Mouse (Mus musculus) heart, embryonic 11.5 days (tissue): ENCODE data around the gene Smyd2. TPM values are rescaled to one million over a fixed set of nuclear protein-coding genes. Genes with fewer than 3 reads are reported as not detected.

ENCODE experiments used
- ATAC-seq: fragments of 200-750 bp; cut with Nextera tagmentation; replicated peaks from 2 replicates; pipeline ENCODE4 v1.8.0; 2017; ENCODE audit warnings: moderate library complexity; ENCODE audit not compliant: insufficient number of reproducible peaks, low FRiP score, low TSS enrichment
- H3K27ac ChIP-seq: fragments of 300-500 bp; sonication (generic); 2 replicates; pipeline ENCODE4 v1.5.1; 2014; ENCODE audit warnings: mild to moderate bottlenecking, low read depth, low read length
- H3K27me3 ChIP-seq: fragments of 300-500 bp; sonication (generic); 2 replicates; pipeline ENCODE4 v1.6.1; 2014; ENCODE audit warnings: mild to moderate bottlenecking, low read length, mixed read lengths; ENCODE audit not compliant: control insufficient read depth, insufficient read depth
- H3K36me3 ChIP-seq: fragments of 300-500 bp; sonication (generic); 2 replicates; pipeline ENCODE4 v1.6.1; 2014; ENCODE audit warnings: mild to moderate bottlenecking, low read length, moderate library complexity, mixed read lengths; ENCODE audit not compliant: control insufficient read depth, insufficient read depth
- H3K4me1 ChIP-seq: fragments of 300-500 bp; sonication (generic); 2 replicates; pipeline ENCODE4 v1.6.1; 2014; ENCODE audit warnings: low read length; ENCODE audit not compliant: control insufficient read depth, insufficient read depth
- H3K4me2 ChIP-seq: fragments of 300-500 bp; sonication (generic); 2 replicates; pipeline ENCODE4 v1.6.1; 2014; ENCODE audit warnings: mild to moderate bottlenecking, moderate library complexity
- H3K4me3 ChIP-seq: fragments of 300-500 bp; sonication (generic); 2 replicates; pipeline ENCODE4 v1.5.1; 2014; ENCODE audit warnings: low read depth, low read length
- H3K9ac ChIP-seq: fragments of 300-500 bp; sonication (generic); 2 replicates; pipeline ENCODE4 v1.6.1; 2014; ENCODE audit warnings: mild to moderate bottlenecking, low read depth, low read length, moderate library complexity
- H3K9me3 ChIP-seq: fragments of 300-500 bp; sonication (generic); replicated peaks from 2 replicates; pipeline ENCODE4 v1.6.1; 2016; ENCODE audit warnings: low read length; ENCODE audit not compliant: control insufficient read depth
- WGBS: fragments of 180-500 bp; shearing (Covaris S2); extraction: QIAGEN DNeasy Blood & Tissue Kit; methylation state at CpG from one replicate; pipeline ENCODE4 v1.1.7; 2014; ENCODE audit not compliant: insufficient replicate concordance; 5-methylcytosine and 5-hydroxymethylcytosine counted together
- polyA plus RNA-seq: library from polyadenylated mRNA; unstranded; fragments of >200 nt; fragmentation: Nextera tagmentation; extraction: Ambion mirVana; gene quantifications from 2 replicates; pipeline ENCODE4 v1.2.1, GENCODE M21; 2014

Gene Smyd2
- polyA plus RNA-seq, 1 experiment from 2014 or later, result 150 TPM

DNA sequence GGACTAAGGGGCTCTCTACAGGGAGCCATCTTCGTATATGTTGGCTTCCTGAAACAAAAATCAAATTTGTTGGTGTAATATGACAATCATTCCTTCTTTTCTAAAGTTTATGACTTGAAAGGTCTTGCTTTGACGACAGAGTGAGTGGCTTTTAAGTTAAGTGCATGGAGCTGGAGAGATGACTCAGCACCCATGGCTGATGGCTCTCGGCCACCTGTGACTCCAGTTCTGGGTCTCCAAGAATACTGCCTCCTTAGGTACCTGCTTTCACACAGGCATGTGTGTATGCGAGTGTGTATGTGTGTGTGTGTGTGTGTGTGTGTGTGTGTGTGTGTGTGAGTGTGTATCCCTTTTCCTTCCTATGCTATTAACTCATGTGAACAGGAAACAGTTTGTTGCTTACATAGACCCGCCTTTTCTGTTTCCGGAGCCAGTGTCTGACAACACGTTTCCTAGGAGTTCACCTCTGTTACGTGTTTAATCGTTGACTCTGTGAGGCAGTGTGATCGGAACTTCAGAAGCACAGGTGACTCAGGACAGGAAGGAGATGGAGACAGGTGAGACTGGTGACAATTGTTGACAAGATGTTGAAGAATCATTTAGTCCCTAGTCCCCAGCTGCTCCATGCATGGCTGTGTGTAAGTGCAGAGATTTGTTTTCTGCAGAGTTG, 14.4 kb upstream of the Smyd2 start:
- no peak overlapping the region for H3K4me3 ChIP-seq
- no peaks in the 10 kb centered on the region for H3K9me3 ChIP-seq
- H3K4me2 ChIP-seq, result no peak overlapping the region
- no peak overlapping the region for H3K27ac ChIP-seq
- H3K9ac ChIP-seq, result no peak overlapping the region
- peaks cover 10% of the 10 kb centered on the region for H3K4me1 ChIP-seq
- 75% methylated on average over 10 of the region's 10 CpGs for WGBS
- no peaks in the 10 kb centered on the region for H3K36me3 ChIP-seq
- no peak for ATAC-seq
- H3K27me3 ChIP-seq, result no peaks in the 10 kb centered on the region

DNA sequence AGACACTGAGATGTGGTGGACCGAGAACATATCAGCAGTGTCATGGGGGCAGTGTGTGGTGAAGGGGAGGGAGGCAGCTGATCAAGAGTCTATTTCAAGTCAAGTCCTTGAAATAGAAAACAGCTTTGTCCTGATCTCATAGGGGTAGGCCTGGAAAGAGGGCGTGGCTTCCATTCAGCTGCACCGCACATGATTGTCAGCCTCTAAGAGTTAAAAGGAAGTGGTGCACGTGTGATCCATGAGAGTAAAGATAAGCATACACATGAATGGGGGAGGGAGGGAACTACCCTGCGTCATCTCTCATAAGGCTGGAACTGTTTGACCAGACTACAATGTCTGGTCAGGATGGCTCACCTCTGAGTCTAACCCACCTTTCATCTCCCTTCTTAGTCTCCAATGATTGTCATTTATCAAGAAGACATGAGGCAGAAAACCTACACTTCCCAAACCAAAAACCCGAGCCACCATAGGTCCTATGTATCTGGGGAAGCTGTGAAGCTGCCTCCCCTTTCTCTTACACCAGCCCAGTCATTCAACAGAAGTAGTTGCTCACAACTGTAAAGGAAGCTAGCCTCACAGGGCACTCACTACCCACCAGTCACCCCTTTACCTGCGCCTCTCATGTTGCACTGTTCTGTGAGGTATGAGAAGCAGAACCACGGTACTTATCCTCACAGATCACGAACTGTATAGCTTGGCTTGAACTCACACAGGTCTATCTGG, 11.5 kb upstream of the Smyd2 start:
- Histone ChIP-seq H3K4me2 (no peak overlapping the region), H3K4me1 (peaks cover 13% of the 10 kb centered on the region), H3K9ac (no peak overlapping the region), H3K27ac (no peak overlapping the region), H3K4me3 (no peak overlapping the region), H3K36me3 (no peaks in the 10 kb centered on the region), H3K9me3 (no peaks in the 10 kb centered on the region), H3K27me3 (no peaks in the 10 kb centered on the region)
- ATAC-seq, result peak; percentile 61
- 46% methylated on average over 9 of the region's 9 CpGs for WGBS

DNA sequence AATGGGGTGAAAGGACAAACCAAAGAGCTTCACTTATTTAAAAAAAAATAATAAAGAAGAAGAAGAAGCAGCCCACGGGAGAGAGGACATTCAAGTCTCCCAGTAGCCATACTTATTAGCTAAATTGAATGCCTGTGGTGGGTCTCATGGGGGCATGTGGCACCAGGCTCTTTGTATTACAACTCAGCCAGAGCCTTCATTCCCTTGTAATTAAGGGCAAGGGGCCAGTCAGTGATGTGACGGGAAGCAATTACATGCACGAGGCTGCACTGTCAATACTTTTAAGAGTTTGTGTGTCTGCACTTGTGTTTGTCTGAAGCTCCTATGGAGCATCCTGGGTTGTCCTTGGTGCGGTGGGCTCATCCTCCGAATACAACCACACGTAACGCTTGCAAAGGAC, 10.8 kb upstream of the Smyd2 start:
- H3K27ac ChIP-seq, result no peak overlapping the region
- no peak for ATAC-seq
- 82% methylated on average over 7 of the region's 7 CpGs for WGBS

DNA sequence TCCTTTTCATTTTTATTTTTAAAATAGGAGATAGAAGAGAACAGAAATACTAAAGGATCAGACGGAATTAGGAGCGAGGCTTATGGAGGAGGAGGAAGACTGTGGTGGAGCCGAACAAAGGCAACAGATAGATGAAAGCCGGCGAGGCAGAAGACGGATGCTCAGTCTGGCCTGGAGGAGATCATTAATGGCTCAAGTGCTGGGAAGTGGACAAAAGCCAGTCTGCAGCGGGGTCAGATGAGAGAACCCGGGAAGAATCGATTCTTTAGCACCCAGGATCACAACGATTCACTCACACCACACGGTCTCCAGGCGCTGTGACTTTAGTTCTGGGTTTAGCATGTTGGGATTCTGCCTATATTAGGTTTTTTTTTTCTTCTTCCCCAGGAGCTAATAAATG, 10.0 kb upstream of the Smyd2 start:
- ATAC-seq, result no peak
- no peak overlapping the region for H3K9ac ChIP-seq
- no peak overlapping the region for H3K4me3 ChIP-seq
- H3K36me3 ChIP-seq, result no peaks in the 10 kb centered on the region
- H3K4me1 ChIP-seq, result peaks cover 16% of the 10 kb centered on the region
- H3K27me3 ChIP-seq, result no peaks in the 10 kb centered on the region
- H3K9me3 ChIP-seq, result no peaks in the 10 kb centered on the region
- no peak overlapping the region for H3K4me2 ChIP-seq
- H3K27ac ChIP-seq, result no peak overlapping the region
- 85% methylated on average over 12 of the region's 12 CpGs for WGBS

More for the DNA sequence above, 10.8 kb upstream of the Smyd2 start:
- Histone ChIP-seq H3K4me2 (no peak overlapping the region), H3K4me1 (peaks cover 13% of the 10 kb centered on the region), H3K4me3 (no peak overlapping the region), H3K36me3 (no peaks in the 10 kb centered on the region), H3K9ac (no peak overlapping the region), H3K9me3 (no peaks in the 10 kb centered on the region), H3K27me3 (no peaks in the 10 kb centered on the region)

DNA sequence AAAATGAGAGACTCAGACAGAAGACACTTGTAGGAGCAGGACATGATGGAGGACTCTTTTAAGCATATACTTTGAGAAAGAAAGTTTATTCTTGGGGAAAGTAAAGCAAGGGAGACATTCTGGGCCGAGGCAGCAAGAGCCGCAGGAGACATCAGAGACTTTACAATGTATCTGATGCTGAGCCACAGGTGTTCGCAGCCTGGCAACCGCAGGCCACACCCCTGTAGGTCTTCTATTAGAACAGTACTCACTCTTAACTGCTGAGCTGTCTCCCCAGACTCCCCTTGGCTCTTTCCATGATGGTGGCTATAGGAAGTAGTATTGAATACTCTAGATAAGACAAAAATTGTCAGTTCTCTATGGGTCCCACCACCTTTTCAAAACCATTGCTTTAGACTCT, 7.7 kb upstream of the Smyd2 start:
- H3K27me3 ChIP-seq, result no peaks in the 10 kb centered on the region
- 51% methylated on average over 4 of the region's 4 CpGs for WGBS
- no peak overlapping the region for H3K27ac ChIP-seq
- H3K36me3 ChIP-seq, result no peaks in the 10 kb centered on the region
- H3K9me3 ChIP-seq, result no peaks in the 10 kb centered on the region
- no peak overlapping the region for H3K9ac ChIP-seq
- peaks cover 24% of the 10 kb centered on the region for H3K4me1 ChIP-seq
- no peak overlapping the region for H3K4me3 ChIP-seq
- ATAC-seq, result no peak
- H3K4me2 ChIP-seq, result no peak overlapping the region

DNA sequence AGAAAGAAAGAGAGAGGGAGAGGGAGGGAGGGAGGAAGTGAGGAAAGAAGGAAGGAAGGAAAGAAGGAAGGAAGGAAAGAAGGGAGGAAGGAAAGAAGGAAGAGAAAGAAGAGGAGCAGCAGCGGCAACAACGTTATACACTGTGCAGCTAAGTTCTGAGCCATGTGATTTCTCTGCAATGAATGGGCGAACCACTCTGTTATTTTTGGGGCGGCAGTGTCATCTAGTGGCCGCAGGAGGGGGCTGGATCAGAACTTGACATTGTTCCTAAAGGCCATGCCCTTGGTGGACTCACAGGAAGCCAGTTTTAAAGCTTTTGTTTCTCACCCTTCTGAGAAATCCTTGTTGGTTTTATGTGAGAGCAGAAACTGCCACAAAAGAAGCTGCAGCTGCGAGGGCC, 5.5 kb upstream of the Smyd2 start:
- Histone ChIP-seq H3K4me2 (no peak overlapping the region), H3K9ac (no peak overlapping the region), H3K27ac (no peak overlapping the region), H3K27me3 (no peaks in the 10 kb centered on the region), H3K4me3 (no peak overlapping the region), H3K9me3 (no peaks in the 10 kb centered on the region), H3K4me1 (peaks cover 25% of the 10 kb centered on the region), H3K36me3 (no peaks in the 10 kb centered on the region)
- no peak for ATAC-seq
- 5% methylated on average over 6 of the region's 6 CpGs for WGBS

DNA sequence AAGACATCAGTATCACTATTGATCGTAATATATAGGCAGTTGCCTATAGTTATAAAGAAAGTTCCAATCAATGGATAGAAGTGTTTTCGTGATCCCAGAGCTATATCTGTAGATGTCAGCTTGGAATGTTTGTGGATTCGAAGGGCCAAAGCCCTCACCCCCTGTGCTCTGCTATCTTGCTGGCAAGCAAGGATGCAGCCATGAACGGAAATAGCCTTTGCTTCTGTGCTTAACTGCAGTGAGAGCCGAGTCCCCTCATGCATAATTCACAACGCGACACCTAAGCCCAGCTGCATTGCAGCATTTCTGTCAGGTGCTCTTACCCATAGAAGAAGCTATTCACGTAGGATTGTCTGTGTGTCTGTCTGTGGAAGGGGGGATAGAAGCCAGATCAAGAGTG, 4.1 kb upstream of the Smyd2 start:
- Histone ChIP-seq H3K4me2 (no peak overlapping the region), H3K27ac (no peak overlapping the region), H3K4me1 (peaks cover 30% of the 10 kb centered on the region), H3K36me3 (no peaks in the 10 kb centered on the region), H3K9me3 (no peaks in the 10 kb centered on the region), H3K27me3 (no peaks in the 10 kb centered on the region), H3K9ac (no peak overlapping the region), H3K4me3 (no peak overlapping the region)
- no peak for ATAC-seq
- WGBS, result 42% methylated on average over 8 of the region's 8 CpGs

DNA sequence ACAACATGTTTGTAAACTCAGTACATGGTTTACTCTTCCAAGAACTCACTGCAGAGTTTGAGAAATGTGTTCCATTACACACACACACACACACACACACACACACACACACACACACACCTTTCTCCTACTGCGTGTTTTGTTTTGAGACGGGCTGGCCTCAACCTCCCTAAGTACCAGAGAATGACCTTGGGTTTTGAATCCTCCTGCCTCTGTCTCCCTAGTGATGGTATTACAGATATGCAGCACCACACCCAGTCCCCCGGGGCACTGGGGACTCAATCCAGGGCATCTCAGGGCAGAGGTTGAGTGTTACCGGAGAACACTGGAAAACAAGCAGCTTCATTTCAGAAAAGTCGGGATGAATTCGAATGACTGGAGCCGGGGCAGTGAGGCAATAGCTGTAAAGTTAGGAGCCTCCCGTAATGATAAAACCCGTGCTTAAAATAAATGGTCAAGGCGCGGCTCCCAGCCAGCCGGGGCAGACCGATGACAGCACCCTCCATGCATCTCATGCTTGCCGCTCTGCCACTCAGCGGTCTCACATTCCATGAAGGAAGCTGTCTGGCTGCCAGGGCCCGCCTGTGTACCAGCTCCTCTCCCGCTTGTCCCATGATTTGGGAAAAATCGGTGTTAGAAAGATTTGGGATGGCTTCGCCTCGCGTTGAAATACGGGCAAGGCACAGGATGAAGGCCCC, 1.9 kb upstream of the Smyd2 start:
- H3K9ac ChIP-seq, result no peak overlapping the region
- WGBS, result 41% methylated on average over 22 of the region's 22 CpGs
- no peak; the same call in 1 of the 2 replicates for ATAC-seq

More for the DNA sequence above, 1.9 kb upstream of the Smyd2 start:
- Histone ChIP-seq H3K4me3 (no peak overlapping the region), H3K4me1 (peaks cover 41% of the 10 kb centered on the region), H3K27me3 (no peaks in the 10 kb centered on the region), H3K9me3 (no peaks in the 10 kb centered on the region), H3K27ac (peak overlapping the region; percentile 92), H3K4me2 (peak overlapping the region; percentile 52), H3K36me3 (no peaks in the 10 kb centered on the region)
